Mouse (Mus musculus) cortical plate, adult 2 months (tissue): ENCODE data around the gene Fbxw22.

ENCODE experiments used
- CTCF ChIP-seq: fragments of 200-500 bp; IDR thresholded peaks from 2 replicates; pipeline ENCODE4 v1.5.1; 2011; ENCODE audit warnings: mild to moderate bottlenecking, control low read depth, low read length; ENCODE audit not compliant: insufficient read depth; ENCODE audit errors: extremely low read depth
- POLR2A ChIP-seq: fragments of 200-500 bp; IDR thresholded peaks from 2 replicates; pipeline ENCODE4 v1.6.1; 2011; ENCODE audit warnings: mild to moderate bottlenecking, low read length, control low read depth; ENCODE audit not compliant: insufficient read depth; ENCODE audit errors: extremely low read depth

DNA sequence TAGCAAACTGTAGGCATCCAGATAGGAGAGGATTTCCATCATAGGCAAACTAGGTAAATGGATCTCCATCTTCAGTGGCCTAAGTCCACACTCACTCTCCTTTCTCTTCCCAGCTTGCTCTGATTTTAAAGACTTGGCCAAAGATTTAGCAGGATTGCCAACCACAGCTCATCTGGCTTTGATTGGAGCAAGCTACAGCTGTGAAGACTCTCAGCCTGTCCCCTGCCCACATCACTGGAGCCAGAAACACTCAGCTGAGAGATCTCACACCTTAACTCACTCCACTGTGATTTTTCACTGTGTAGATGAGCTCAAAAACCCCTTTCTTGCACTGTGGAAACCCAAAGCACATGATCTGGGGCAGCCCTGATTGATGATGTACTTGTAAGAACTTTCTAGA lies 44.9 kb upstream of the Fbxw22 start, which contains the start of gene Fbxw16:
- TF ChIP-seq POLR2A (no peak), CTCF (no peak)
